Mouse (Mus musculus): ENCODE measurements around the gene Slco4a1. TPM values are rescaled to one million over a fixed set of nuclear protein-coding genes. Genes with fewer than 3 reads are reported as not detected.

The Slco4a1 gene
- polyA plus RNA-seq, 1 experiment from 2014 or later = 0.90 TPM

DNA sequence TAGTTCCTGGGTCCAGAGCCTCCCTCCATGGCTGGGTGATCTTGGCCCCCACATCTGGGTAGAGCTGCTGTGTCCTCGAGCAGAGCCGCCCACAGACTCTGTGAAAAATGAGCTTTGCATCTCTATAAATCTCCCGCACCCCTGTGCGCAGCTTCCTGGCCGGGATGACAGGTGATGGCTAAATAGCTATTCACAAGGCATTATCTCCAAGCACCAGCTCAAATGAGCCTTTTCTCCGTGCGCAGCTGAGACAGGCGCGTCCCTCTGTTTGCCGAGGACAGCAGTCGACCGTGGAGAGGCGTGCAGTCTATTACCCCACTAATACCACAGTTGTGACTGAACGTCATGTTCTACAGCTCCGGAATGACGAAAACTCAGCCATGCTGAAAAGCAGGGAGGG, 26.2 kb downstream of the Slco4a1 start:
- H3K4me1 ChIP-seq = no peaks in the 10 kb centered on the region
- H3K27ac ChIP-seq = no peak overlapping the region
- WGBS = 29% methylated on average over 16 of the region's 16 CpGs
- H3K4me3 ChIP-seq = no peak overlapping the region
- H3K36me3 ChIP-seq = no peaks in the 10 kb centered on the region
- no peak overlapping the region for H3K4me2 ChIP-seq (replicated peaks)
- peaks cover 31% of the 10 kb centered on the region for H3K27me3 ChIP-seq
- H3K9ac ChIP-seq = no peak overlapping the region
- H3K9me3 ChIP-seq = no peaks in the 10 kb centered on the region
- no peak for ATAC-seq (ENCODE audit: low FRiP score, low read depth)

DNA sequence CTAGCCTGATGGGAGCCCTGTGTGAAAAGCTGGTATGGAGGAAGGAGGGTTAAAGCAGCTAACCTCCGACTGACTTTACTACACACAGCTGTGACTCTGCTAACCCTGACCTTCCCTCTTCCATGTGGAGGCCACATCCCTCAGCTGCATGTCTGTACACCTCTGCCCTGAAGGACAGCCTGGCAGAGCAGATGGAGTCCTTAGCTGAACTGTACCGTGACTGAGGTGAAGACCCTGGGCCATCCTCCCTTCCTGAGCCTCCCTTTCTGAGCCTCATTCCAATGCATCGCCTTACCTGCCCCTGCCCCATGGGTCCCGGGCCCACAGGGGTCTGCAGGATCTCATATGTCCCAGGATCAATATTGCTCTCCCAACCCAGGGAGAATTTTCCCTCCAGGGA, 28.8 kb downstream of the Slco4a1 start:
- Histone ChIP-seq H3K4me1 (no peaks in the 10 kb centered on the region), H3K36me3 (no peaks in the 10 kb centered on the region), H3K9me3 (no peaks in the 10 kb centered on the region), H3K9ac (no peak overlapping the region), H3K27me3 (peaks cover 52% of the 10 kb centered on the region), H3K4me3 (no peak overlapping the region), H3K27ac (no peak overlapping the region), H3K4me2 (replicated peaks) (no peak overlapping the region)
- 63% methylated on average over 4 of the region's 4 CpGs for whole genome bisulfite sequencing
- ATAC-seq (ENCODE audit: low FRiP score, low read depth) = no peak

- H3K36me3 ChIP-seq = no peaks in the 10 kb centered on the region
- H3K4me1 ChIP-seq = no peaks in the 10 kb centered on the region
- H3K9me3 ChIP-seq = no peaks in the 10 kb centered on the region
- 66% methylated on average over 3 of the region's 3 CpGs for WGBS
- no peak for ATAC-seq (ENCODE audit: low FRiP score, low read depth)
- no peak overlapping the region for H3K27ac ChIP-seq
- H3K4me3 ChIP-seq = no peak overlapping the region
- no peak overlapping the region for H3K9ac ChIP-seq
- H3K4me2 ChIP-seq (replicated peaks) = no peak overlapping the region
- peaks cover 56% of the 10 kb centered on the region for H3K27me3 ChIP-seq
Measured at GRCm38 (mm10) chr2:180485306-180485705, 29.3 kb downstream of the Slco4a1 start.

DNA sequence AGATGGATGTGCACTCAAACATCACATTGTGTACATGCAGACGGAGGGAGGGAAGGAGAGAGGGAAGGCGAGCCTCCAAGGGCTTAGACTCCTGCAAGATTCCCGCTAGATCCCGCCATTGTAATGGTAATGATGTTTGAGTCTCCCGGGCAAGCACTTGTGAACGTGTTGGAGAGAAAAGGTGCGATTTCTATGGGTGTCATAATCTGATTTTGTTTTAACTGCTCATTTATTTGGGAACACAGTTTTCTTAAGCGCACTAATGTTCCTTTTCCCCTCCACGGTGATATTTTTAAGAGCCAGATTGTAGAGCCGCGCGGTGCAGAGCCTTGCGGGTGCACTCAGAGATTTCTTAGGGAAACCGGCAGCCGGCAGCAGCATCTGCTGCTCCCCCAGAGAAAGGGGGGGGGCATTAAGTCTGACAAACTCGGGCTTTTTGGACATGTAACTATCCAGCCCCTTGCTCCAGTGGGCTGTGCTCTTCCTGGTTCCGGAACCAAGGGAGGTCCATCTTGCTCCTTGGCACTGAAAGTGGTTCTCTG, 32.2 kb downstream of the Slco4a1 start:
- H3K36me3 ChIP-seq = no peaks in the 10 kb centered on the region
- H3K4me3 ChIP-seq = no peak overlapping the region
- H3K4me2 ChIP-seq (replicated peaks) = no peak overlapping the region
- no peak overlapping the region for H3K9ac ChIP-seq
- peaks cover 41% of the 10 kb centered on the region for H3K27me3 ChIP-seq
- no peak overlapping the region for H3K27ac ChIP-seq
- WGBS = 23% methylated on average over 17 of the region's 17 CpGs
- H3K4me1 ChIP-seq = no peaks in the 10 kb centered on the region
- no peaks in the 10 kb centered on the region for H3K9me3 ChIP-seq
- ATAC-seq (ENCODE audit: low FRiP score, low read depth) = no peak

DNA sequence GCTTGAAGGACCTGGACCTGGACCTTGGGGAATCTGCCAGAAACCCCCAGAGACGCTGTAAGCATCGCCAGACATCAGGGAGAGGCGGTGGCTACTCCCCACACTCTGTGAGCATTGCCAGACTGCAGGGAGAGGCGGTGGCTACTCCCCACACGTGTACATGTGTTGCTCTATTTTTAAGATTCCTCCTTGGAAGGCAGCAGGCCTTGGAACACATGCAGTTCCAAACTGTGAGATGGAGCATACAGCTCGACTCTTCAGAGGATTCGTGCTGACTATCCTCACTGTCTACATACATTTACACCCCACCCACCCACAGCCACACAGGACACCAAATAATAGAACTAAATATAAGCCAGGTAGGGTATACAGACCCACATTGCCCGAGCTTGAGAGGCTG, 39.9 kb downstream of the Slco4a1 start:
- 76% methylated on average over 8 of the region's 8 CpGs for WGBS
- Histone ChIP-seq H3K9ac (no peak overlapping the region), H3K36me3 (no peaks in the 10 kb centered on the region), H3K27me3 (peaks cover 42% of the 10 kb centered on the region), H3K9me3 (no peaks in the 10 kb centered on the region), H3K4me1 (peaks cover 17% of the 10 kb centered on the region), H3K27ac (no peak overlapping the region), H3K4me2 (replicated peaks) (no peak overlapping the region), H3K4me3 (no peak overlapping the region)
- ATAC-seq (ENCODE audit: low FRiP score, low read depth) = no peak

DNA sequence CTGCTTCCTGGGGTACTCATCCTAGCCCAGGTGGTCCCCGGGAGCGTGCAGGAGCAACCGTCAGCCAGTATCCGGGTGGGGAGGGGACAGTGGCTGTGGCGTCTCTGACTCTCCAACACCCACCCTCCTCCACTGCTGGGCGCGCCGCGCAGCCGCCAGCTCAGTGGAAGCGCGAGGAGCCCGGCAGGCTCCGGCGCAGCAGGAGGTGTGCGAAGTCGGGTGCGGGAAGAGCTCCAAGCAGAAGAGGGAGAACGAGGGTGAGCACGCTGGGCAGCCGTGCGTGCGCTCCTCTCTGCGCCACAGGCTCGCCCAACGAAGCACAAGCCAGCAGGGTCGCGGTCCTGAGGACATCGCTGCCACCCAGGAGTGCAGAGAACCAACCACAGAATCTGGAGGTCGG, 43.7 kb downstream of the Slco4a1 start, which contains the start of gene Ntsr1:
Ntsr1 (plus strand) TSS at position 236 of the 400 bp plus-strand sequence.
- H3K4me1 ChIP-seq = peaks cover 24% of the 10 kb centered on the region
- no peak within 1 kb of the TSS for H3K27ac ChIP-seq
- peak within 1 kb of the TSS; percentile 68 for H3K4me2 ChIP-seq (replicated peaks)
- peaks cover 66% of the 10 kb centered on the region for H3K27me3 ChIP-seq
- H3K36me3 ChIP-seq = no peaks in the 10 kb centered on the region
- peak within 1 kb of the TSS; percentile 46 for H3K9ac ChIP-seq
- WGBS = under 1% methylated on average over 30 of the region's 30 CpGs
- H3K9me3 ChIP-seq = no peaks in the 10 kb centered on the region
- peak within 1 kb of the TSS; percentile 36 for H3K4me3 ChIP-seq
- no peak for ATAC-seq (ENCODE audit: low FRiP score, low read depth)

GRCm38 (mm10) chr2:180500726-180501125, 44.7 kb downstream of the Slco4a1 start:
- peak overlapping the region; percentile 68 for H3K4me2 ChIP-seq (replicated peaks)
- 42% methylated on average over 13 of the region's 13 CpGs for WGBS
- no peak for ATAC-seq (ENCODE audit: low FRiP score, low read depth)
- no peaks in the 10 kb centered on the region for H3K36me3 ChIP-seq
- H3K9ac ChIP-seq = no peak overlapping the region
- H3K4me3 ChIP-seq = 0 out of 2 replicates have a peak overlapping the region, but pooled peaks have one; percentile 36
- H3K27ac ChIP-seq = no peak overlapping the region
- H3K4me1 ChIP-seq = peaks cover 24% of the 10 kb centered on the region
- no peaks in the 10 kb centered on the region for H3K9me3 ChIP-seq
- peaks cover 69% of the 10 kb centered on the region for H3K27me3 ChIP-seq

- no peaks in the 10 kb centered on the region for H3K9me3 ChIP-seq
- H3K4me1 ChIP-seq = peaks cover 24% of the 10 kb centered on the region
- H3K9ac ChIP-seq = no peak overlapping the region
- no peak overlapping the region for H3K4me3 ChIP-seq
- peak; percentile 37; the same call in 1 of the 2 replicates for ATAC-seq (ENCODE audit: low FRiP score, low read depth)
- H3K27ac ChIP-seq = no peak overlapping the region
- peak overlapping the region; percentile 23; the same call in 1 of the 2 replicates for H3K4me2 ChIP-seq (replicated peaks)
- no peaks in the 10 kb centered on the region for H3K36me3 ChIP-seq
- WGBS = 33% methylated on average over 9 of the region's 9 CpGs
- H3K27me3 ChIP-seq = peaks cover 69% of the 10 kb centered on the region
Measured at GRCm38 (mm10) chr2:180501217-180501967, 45.3 kb downstream of the Slco4a1 start.

DNA sequence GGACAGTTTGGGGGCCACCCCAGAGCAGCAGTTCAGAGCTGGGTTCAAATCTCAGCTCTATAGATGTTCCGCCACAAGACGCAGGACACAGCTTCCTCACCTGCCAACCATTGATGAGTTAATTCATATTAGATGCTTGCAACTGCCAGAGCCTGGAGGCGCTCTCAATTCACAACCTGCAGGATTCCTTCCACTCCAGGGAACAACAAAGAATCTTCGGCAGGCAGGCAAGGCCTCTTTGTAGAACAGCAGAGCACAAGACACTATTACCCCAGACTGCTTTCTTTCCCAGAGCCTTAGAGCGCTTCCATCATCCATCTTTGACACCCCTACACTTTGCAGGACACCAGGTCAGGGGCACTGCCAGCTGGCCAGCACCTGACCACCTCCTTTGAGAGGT, 50.2 kb downstream of the Slco4a1 start:
- peaks cover 15% of the 10 kb centered on the region for H3K4me1 ChIP-seq
- no peak for ATAC-seq (ENCODE audit: low FRiP score, low read depth)
- H3K4me2 ChIP-seq (replicated peaks) = no peak overlapping the region
- peaks cover 29% of the 10 kb centered on the region for H3K27me3 ChIP-seq
- no peaks in the 10 kb centered on the region for H3K36me3 ChIP-seq
- H3K4me3 ChIP-seq = no peak overlapping the region
- 71% methylated on average over 5 of the region's 5 CpGs for WGBS
- H3K9ac ChIP-seq = no peak overlapping the region
- H3K27ac ChIP-seq = no peak overlapping the region
- H3K9me3 ChIP-seq = no peaks in the 10 kb centered on the region

DNA sequence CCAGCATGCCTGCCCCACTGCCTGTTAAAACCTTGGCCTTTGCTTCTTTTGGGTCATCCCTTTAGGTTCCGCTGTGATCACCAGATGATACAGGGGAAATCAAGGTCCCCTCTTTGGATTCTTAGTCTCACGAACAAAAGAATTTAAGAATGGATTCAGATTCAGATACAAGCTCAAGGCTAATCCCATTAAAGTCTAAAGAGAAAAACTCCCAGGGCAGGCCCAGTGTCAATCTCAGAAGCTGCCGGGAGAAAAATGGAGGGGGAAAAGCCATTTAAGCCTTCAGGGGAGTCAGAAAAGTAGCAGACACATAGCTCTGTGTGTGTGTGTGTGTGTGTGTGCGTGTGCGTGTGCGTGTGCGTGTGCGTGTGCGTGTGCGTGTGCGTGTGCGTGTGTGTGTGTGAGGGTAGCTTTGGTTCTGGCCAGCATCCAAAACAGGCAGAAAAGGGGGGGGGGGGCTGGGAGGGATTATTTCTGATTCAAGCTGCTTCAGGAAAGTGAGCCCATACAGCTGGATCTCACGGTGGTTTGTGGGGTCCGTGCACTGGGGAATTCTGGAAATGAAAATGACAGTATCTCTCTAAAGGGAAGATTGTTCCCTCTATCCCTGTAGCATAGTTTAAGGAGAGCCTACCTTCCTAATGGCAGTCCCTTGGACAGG, 52.5 kb downstream of the Slco4a1 start:
- no peak overlapping the region for H3K27ac ChIP-seq
- H3K4me1 ChIP-seq = peaks cover 30% of the 10 kb centered on the region
- WGBS = 81% methylated on average over 14 of the region's 14 CpGs
- no peak overlapping the region for H3K4me3 ChIP-seq
- H3K9me3 ChIP-seq = no peaks in the 10 kb centered on the region
- ATAC-seq (ENCODE audit: low FRiP score, low read depth) = no peak
- H3K9ac ChIP-seq = no peak overlapping the region
- H3K27me3 ChIP-seq = peaks cover 13% of the 10 kb centered on the region; the same call in 1 of the 2 replicates
- H3K4me2 ChIP-seq (replicated peaks) = no peak overlapping the region
- no peaks in the 10 kb centered on the region for H3K36me3 ChIP-seq

GRCm38 (mm10) chr2:180510867-180511266, 54.8 kb downstream of the Slco4a1 start:
- Histone ChIP-seq H3K36me3 (no peaks in the 10 kb centered on the region), H3K27me3 (peaks cover 9% of the 10 kb centered on the region; the same call in 1 of the 2 replicates), H3K4me3 (no peak overlapping the region), H3K4me1 (peaks cover 30% of the 10 kb centered on the region), H3K4me2 (replicated peaks) (no peak overlapping the region), H3K9ac (no peak overlapping the region), H3K9me3 (no peaks in the 10 kb centered on the region), H3K27ac (no peak overlapping the region)
- 30% methylated on average over 5 of the region's 5 CpGs for WGBS
- no peak for ATAC-seq (ENCODE audit: low FRiP score, low read depth)

DNA sequence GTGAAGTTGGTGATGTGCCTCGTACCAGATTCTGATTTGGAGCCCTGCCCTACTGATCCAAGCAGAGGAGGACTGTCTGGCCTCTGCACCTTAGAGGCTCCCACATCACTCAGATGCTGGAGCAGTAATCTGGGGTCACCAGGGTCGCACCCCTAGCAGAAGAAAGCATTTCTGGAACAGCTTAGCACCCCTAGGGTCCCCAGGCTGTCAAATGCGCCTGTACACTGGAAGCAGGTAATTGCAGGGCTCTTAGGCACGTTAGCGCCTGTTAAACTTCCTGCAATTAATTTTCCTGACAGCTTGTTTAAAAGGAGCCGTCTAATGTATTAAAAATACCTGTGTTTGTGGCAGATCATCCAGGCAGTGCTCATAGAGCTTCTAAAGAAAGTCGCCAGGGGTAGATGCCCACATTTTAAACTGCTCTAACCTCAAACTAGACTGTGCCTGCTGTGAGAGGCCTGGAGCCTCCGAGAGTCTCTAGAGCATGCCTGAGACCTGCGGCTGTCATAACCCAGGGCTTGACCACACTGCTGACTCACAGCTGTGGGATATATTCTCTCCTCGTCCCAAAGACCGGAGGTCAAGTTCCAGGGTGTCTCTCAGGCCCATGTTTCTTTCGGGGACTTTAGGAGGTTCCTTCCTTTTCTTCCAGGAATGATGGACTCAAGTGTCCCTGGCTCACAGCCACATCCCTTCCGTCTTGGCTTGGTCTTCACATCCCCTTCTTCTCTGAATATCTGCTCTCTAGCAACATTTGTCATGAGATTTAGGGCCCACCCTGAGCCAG, 56.0 kb downstream of the Slco4a1 start:
- Histone ChIP-seq H3K27ac (no peak overlapping the region), H3K9ac (no peak overlapping the region), H3K4me2 (replicated peaks) (no peak overlapping the region), H3K36me3 (no peaks in the 10 kb centered on the region), H3K27me3 (peaks cover 9% of the 10 kb centered on the region; the same call in 1 of the 2 replicates), H3K4me1 (peaks cover 30% of the 10 kb centered on the region), H3K9me3 (no peaks in the 10 kb centered on the region), H3K4me3 (no peak overlapping the region)
- no peak for ATAC-seq (ENCODE audit: low FRiP score, low read depth)
- 16% methylated on average over 13 of the region's 13 CpGs for WGBS
